Mouse (Mus musculus) liver, embryonic 12.5 days (tissue): ENCODE results near the gene Wap. TPM values are rescaled to one million over a fixed set of nuclear protein-coding genes. Genes with fewer than 3 reads are reported as not detected.
A peak's percentile ranks its signal among the peaks of the same experiment; 100 is the strongest.

ENCODE experiments used
- ATAC-seq: fragments of 200-750 bp; cut with Nextera tagmentation; 2 replicates; pipeline ENCODE4 v1.8.0; 2017; ENCODE audit warnings: moderate number of reproducible peaks, mild to moderate bottlenecking, moderate library complexity
- H3K27ac ChIP-seq: fragments of 300-500 bp; sonication (generic); 2 replicates; pipeline ENCODE4 v1.5.1; 2016; ENCODE audit warnings: mild to moderate bottlenecking
- H3K27me3 ChIP-seq: fragments of 300-500 bp; sonication (generic); replicated peaks from 2 replicates; pipeline ENCODE4 v1.6.1; 2016; ENCODE audit warnings: mild to moderate bottlenecking, moderate library complexity
- H3K36me3 ChIP-seq: fragments of 300-500 bp; sonication (generic); 2 replicates; pipeline ENCODE4 v1.6.1; 2016; ENCODE audit warnings: mild to moderate bottlenecking, moderate library complexity
- H3K4me1 ChIP-seq: fragments of 300-500 bp; sonication (generic); 2 replicates; pipeline ENCODE4 v1.6.1; 2016
- H3K4me2 ChIP-seq: fragments of 300-500 bp; sonication (generic); 2 replicates; pipeline ENCODE4 v1.6.1; 2016; ENCODE audit warnings: mild to moderate bottlenecking, moderate library complexity
- H3K4me3 ChIP-seq: fragments of 300-500 bp; sonication (generic); 2 replicates; pipeline ENCODE4 v1.5.1; 2016; ENCODE audit warnings: mild to moderate bottlenecking, moderate library complexity
- H3K9ac ChIP-seq: fragments of 300-500 bp; sonication (generic); 2 replicates; pipeline ENCODE4 v1.6.1; 2016; ENCODE audit warnings: mild to moderate bottlenecking, moderate library complexity
- H3K9me3 ChIP-seq: fragments of 300-500 bp; sonication (generic); replicated peaks from 2 replicates; pipeline ENCODE4 v1.6.1; 2016; ENCODE audit warnings: mild to moderate bottlenecking, moderate library complexity
- WGBS: fragments of 180-500 bp; shearing (Covaris S2); methylation state at CpG from one replicate; pipeline ENCODE4 v1.1.7; 2016; ENCODE audit not compliant: insufficient replicate concordance; 5-methylcytosine and 5-hydroxymethylcytosine counted together
- polyA plus RNA-seq: library from polyadenylated mRNA; unstranded; fragments of >200 nt; fragmentation: Nextera tagmentation; extraction: Ambion mirVana; gene quantifications from 2 replicates; pipeline ENCODE4 v1.2.1, GENCODE M21; 2016

The Wap gene
- polyA plus RNA-seq, 1 experiment from 2014 or later = not detected

- H3K27me3 ChIP-seq = no peaks in the 10 kb centered on the region
- H3K9me3 ChIP-seq = no peaks in the 10 kb centered on the region
- peak overlapping the region; percentile 84 for H3K4me3 ChIP-seq
- peak overlapping the region; percentile 76 for H3K9ac ChIP-seq
- peaks cover 34% of the 10 kb centered on the region for H3K36me3 ChIP-seq
- WGBS = 6% methylated on average over 16 of the region's 16 CpGs
- peak overlapping the region; percentile 89 for H3K27ac ChIP-seq
- peak; percentile 19 for ATAC-seq
- peak overlapping the region; percentile 79 for H3K4me2 ChIP-seq
- H3K4me1 ChIP-seq = peaks cover 51% of the 10 kb centered on the region
Measured at GRCm38 (mm10) chr11:6626388-6626772, 12.1 kb downstream of the Wap start.

- Histone ChIP-seq H3K4me3 (peak within 1 kb of the TSS; percentile 84), H3K27ac (peak within 1 kb of the TSS; percentile 89), H3K9me3 (no peaks in the 10 kb centered on the region), H3K27me3 (no peaks in the 10 kb centered on the region), H3K4me2 (peak within 1 kb of the TSS; percentile 79), H3K4me1 (peaks cover 51% of the 10 kb centered on the region), H3K9ac (peak within 1 kb of the TSS; percentile 76), H3K36me3 (peaks cover 41% of the 10 kb centered on the region)
- ATAC-seq = peak; percentile 89
- WGBS = under 1% methylated on average over 66 of the region's 66 CpGs
Measured at GRCm38 (mm10) chr11:6625478-6626387, 12.7 kb downstream of the Wap start, which contains the start of gene Tbrg4. Tbrg4 (minus strand) TSS chr11:6626067.

- no peaks in the 10 kb centered on the region for H3K27me3 ChIP-seq
- H3K4me3 ChIP-seq = peak overlapping the region; percentile 84
- peaks cover 51% of the 10 kb centered on the region for H3K4me1 ChIP-seq
- H3K4me2 ChIP-seq = peak overlapping the region; percentile 79
- peaks cover 50% of the 10 kb centered on the region for H3K36me3 ChIP-seq
- no peak for ATAC-seq
- no peaks in the 10 kb centered on the region for H3K9me3 ChIP-seq
- 28% methylated on average over 14 of the region's 14 CpGs for WGBS
- peak overlapping the region; percentile 72 for H3K27ac ChIP-seq
- peak overlapping the region; percentile 76 for H3K9ac ChIP-seq
Measured at GRCm38 (mm10) chr11:6624619-6625382, 13.6 kb downstream of the Wap start.

- no peak for ATAC-seq
- Histone ChIP-seq H3K4me3 (peak overlapping the region; percentile 84), H3K4me1 (peaks cover 50% of the 10 kb centered on the region), H3K4me2 (peak overlapping the region; percentile 79), H3K9me3 (no peaks in the 10 kb centered on the region), H3K27ac (peak overlapping the region; percentile 72), H3K36me3 (peaks cover 61% of the 10 kb centered on the region), H3K27me3 (no peaks in the 10 kb centered on the region), H3K9ac (peak overlapping the region; percentile 76)
- 43% methylated on average over 10 of the region's 10 CpGs for WGBS
Measured at GRCm38 (mm10) chr11:6623704-6624103, 14.7 kb downstream of the Wap start.

GRCm38 (mm10) chr11:6615250-6616205 lies 22.9 kb downstream of the Wap start:
- peak; percentile 13; the same call in 1 of the 2 replicates for ATAC-seq
- WGBS = 75% methylated on average over 12 of the region's 12 CpGs

GRCm38 (mm10) chr11:6605491-6606399 lies 32.7 kb downstream of the Wap start, which contains the start of gene Nacad:
Nacad (minus strand) TSS chr11:6606053.
- Histone ChIP-seq H3K4me3 (peak within 1 kb of the TSS; percentile 18), H3K4me1 (peaks cover 32% of the 10 kb centered on the region), H3K36me3 (peaks cover 2% of the 10 kb centered on the region), H3K27ac (no peak within 1 kb of the TSS), H3K9me3 (no peaks in the 10 kb centered on the region), H3K9ac (no peak within 1 kb of the TSS), H3K4me2 (peak within 1 kb of the TSS; percentile 58), H3K27me3 (peaks cover 58% of the 10 kb centered on the region)
- 9% methylated on average over 35 of the region's 41 CpGs for WGBS
- 0 out of 2 replicates have a peak, but pooled peaks have one; percentile 36 for ATAC-seq

More at GRCm38 (mm10) chr11:6615250-6616205, 22.9 kb downstream of the Wap start:
- H3K9ac ChIP-seq = no peak overlapping the region
- H3K4me3 ChIP-seq = no peak overlapping the region
- no peak overlapping the region for H3K27ac ChIP-seq
- no peaks in the 10 kb centered on the region for H3K9me3 ChIP-seq
- H3K4me1 ChIP-seq = no peaks in the 10 kb centered on the region
- H3K27me3 ChIP-seq = no peaks in the 10 kb centered on the region
- H3K4me2 ChIP-seq = no peak overlapping the region
- peaks cover 100% of the 10 kb centered on the region for H3K36me3 ChIP-seq

GRCm38 (mm10) chr11:6605021-6605481 lies 33.4 kb downstream of the Wap start:
- no peaks in the 10 kb centered on the region for H3K9me3 ChIP-seq
- peak overlapping the region; percentile 58 for H3K4me2 ChIP-seq
- peak overlapping the region; percentile 18; the same call in 1 of the 2 replicates for H3K4me3 ChIP-seq
- H3K27ac ChIP-seq = no peak overlapping the region
- H3K4me1 ChIP-seq = peaks cover 39% of the 10 kb centered on the region
- H3K27me3 ChIP-seq = peaks cover 58% of the 10 kb centered on the region
- H3K9ac ChIP-seq = no peak overlapping the region
- ATAC-seq = no peak
- WGBS = 20% methylated on average over 13 of the region's 13 CpGs
- H3K36me3 ChIP-seq = no peaks in the 10 kb centered on the region

GRCm38 (mm10) chr11:6604604-6604936 lies 33.9 kb downstream of the Wap start:
- Histone ChIP-seq H3K4me2 (no peak overlapping the region), H3K9ac (no peak overlapping the region), H3K9me3 (no peaks in the 10 kb centered on the region), H3K36me3 (no peaks in the 10 kb centered on the region), H3K4me3 (no peak overlapping the region), H3K4me1 (peaks cover 43% of the 10 kb centered on the region), H3K27me3 (peaks cover 58% of the 10 kb centered on the region), H3K27ac (no peak overlapping the region)
- no peak for ATAC-seq

GRCm38 (mm10) chr11:6603887-6604603 lies 34.4 kb downstream of the Wap start:
- Histone ChIP-seq H3K4me2 (no peak overlapping the region), H3K4me3 (no peak overlapping the region), H3K27ac (no peak overlapping the region), H3K36me3 (peaks cover under 1% of the 10 kb centered on the region; the same call in 1 of the 2 replicates), H3K9ac (no peak overlapping the region), H3K9me3 (no peaks in the 10 kb centered on the region), H3K27me3 (peaks cover 58% of the 10 kb centered on the region), H3K4me1 (peaks cover 49% of the 10 kb centered on the region)
- 38% methylated on average over 12 of the region's 12 CpGs for WGBS
- no peak for ATAC-seq

- Histone ChIP-seq H3K4me2 (no peak overlapping the region), H3K9ac (no peak overlapping the region), H3K36me3 (peaks cover 8% of the 10 kb centered on the region), H3K27me3 (peaks cover 58% of the 10 kb centered on the region), H3K27ac (no peak overlapping the region), H3K4me3 (no peak overlapping the region), H3K4me1 (peaks cover 57% of the 10 kb centered on the region), H3K9me3 (no peaks in the 10 kb centered on the region)
- 70% methylated on average over 9 of the region's 9 CpGs for WGBS
- ATAC-seq = no peak
Measured at GRCm38 (mm10) chr11:6603224-6603623, 35.2 kb downstream of the Wap start.
